Mouse (Mus musculus): ENCODE data around the gene Eps8.

DNA sequence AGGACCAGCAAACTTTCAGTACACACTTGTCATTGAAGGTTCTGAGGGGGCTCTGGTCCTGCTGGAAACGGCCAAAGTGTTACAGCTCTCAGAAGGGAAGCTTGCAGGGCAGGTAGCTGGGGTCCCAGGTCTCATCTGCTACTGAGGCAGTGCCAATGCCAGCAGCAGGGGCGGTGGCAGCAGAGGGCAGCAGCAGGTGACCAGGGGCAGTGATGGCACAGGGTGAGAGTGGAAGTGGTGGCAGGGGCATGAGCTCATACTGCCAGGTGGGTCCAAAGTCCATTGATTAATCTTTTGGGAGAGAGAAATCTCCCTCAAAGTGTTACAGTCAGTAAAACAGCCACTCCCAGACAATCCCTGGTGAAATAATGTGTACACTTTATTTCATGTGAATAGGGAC, 188.4 kb downstream of the Eps8 start:
- TF ChIP-seq EP300 (IDR thresholded peaks at IDR 0.05; ENCODE audit: insufficient read depth, low read depth, low read length), result no peak
- no peak for TF ChIP-seq CTCF (IDR thresholded peaks at IDR 0.05; ENCODE audit: low read depth, low read length)
- TF ChIP-seq POLR2A (IDR thresholded peaks at IDR 0.05; ENCODE audit: insufficient read depth, low read length), result no peak

All from ES-Bruce4 (cell line).